Mouse (Mus musculus) c-Kit-positive CD71-positive TER-119-positive erythroid progenitor cells, embryonic 14.5 days (primary cell): ENCODE measurements around the gene Tspan4.

Source experiments
- DNase-seq: peaks from one replicate; pipeline ENCODE4 v3.0.0-alpha.2; 2013; ENCODE audit warnings: low spot score

The Tspan4 gene

GRCm38 (mm10) chr7:141461521-141462332, 13.3 kb upstream of the Tspan4 start:
- DNase-seq = no peak

GRCm38 (mm10) chr7:141462333-141462821, 12.7 kb upstream of the Tspan4 start:
- DNase-seq = no peak

DNA sequence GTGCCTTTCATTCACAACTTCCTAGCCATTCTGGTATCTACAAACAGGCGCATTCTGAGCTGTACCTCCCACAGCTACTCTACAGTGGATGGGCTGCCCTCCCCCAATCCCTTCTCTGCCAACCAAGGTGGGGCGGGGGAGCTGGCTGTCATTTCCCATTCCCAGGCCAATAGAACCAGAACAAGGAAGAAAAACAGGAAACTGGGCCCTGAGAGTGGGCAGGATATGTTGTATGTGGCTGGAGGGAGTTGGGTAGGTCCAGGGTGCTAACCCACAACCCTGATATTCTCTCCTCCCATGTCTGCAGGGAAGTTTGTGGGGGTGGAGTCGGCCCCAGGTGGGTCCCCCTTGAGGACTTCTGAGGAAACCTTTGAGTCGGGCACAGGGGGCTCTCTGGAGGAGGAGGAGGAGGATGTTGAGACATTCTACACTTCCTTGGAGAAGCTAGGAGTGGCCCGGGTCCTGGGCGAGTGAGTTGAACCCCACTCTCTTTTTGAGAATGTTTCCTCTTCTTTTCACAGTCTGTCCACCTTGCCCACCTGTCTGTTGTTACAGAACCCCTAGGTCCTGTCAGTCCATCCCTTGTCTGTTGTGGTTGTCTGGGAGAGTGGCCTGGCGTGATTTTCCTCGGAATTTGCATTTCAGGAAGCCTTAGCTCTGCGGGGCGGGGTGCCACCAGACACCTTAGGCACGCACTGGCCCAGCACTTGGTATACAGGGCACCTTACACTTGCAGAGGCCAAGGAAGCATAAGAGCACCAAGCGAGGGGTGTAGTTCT, 11.0 kb upstream of the Tspan4 start:
- DNase-seq = no peak

GRCm38 (mm10) chr7:141464603-141465201, 10.3 kb upstream of the Tspan4 start:
- DNase-seq = no peak

DNA sequence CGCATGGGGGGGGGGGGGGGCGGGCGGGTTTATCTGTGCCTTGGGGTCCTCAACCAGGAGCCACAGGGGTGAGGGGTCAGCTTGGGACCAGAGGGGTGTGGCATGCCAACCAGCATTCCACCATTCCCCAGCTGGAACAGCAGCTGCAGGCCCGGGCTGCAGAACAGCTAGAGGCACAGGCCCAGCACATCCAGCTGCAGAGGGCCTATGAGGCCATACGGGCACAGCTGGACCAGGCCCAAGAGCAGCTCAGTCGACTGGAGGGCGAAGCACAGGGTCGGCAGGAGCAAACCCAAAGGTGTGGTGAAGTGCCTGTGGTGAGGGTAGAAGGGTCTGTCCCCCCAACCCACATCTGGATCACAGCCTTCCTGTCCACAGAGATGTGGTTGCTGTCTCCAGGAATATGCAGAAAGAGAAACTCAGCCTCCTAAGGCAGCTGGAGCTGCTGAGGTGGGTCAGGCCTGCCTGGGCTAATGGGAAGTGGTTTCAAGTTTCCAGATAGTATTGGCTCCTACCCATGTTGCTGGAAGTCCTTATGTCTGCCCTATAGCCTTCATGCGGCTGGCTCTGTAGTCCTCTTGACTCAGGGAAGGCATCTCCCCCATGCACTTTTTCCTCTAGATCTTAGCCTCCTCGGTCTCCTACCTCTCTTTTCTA, 9.5 kb upstream of the Tspan4 start:
- no peak for DNase-seq

GRCm38 (mm10) chr7:141466045-141466394, 9.0 kb upstream of the Tspan4 start:
- DNase-seq = no peak

DNA sequence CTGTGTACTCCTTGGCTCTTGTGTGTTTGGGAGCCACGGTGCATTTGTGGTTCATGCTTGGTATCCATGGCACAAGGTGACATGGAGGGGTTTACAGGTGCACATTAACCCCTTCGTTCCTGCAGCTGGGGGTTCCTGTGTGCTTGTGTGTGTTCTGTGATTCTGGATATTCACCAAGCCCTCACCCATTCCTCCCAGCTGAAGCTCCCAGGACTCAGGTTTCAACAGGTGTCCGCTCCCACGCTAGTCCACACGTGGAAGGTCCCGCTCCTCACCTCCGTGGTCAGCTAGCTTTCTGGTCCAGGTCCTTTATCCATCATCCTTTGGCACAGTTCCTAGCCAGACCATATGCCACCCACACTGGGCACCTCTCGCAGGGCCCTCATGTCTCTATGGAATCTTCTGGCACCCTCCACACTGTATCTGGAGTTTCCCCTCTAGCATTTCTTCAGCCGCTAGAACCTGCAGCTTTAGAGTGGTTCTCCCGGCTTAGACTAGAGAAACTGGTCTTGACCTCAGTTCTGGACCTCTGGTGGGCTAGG, 8.4 kb upstream of the Tspan4 start:
- DNase-seq = no peak

GRCm38 (mm10) chr7:141467230-141468030, 7.6 kb upstream of the Tspan4 start, which contains the start of gene Cd151:
Gene Cd151, plus strand, starts transcription at chr7:141467392.
- DNase-seq = peak; percentile 81

GRCm38 (mm10) chr7:141468164-141468521, 6.9 kb upstream of the Tspan4 start:
- DNase-seq = no peak

DNA sequence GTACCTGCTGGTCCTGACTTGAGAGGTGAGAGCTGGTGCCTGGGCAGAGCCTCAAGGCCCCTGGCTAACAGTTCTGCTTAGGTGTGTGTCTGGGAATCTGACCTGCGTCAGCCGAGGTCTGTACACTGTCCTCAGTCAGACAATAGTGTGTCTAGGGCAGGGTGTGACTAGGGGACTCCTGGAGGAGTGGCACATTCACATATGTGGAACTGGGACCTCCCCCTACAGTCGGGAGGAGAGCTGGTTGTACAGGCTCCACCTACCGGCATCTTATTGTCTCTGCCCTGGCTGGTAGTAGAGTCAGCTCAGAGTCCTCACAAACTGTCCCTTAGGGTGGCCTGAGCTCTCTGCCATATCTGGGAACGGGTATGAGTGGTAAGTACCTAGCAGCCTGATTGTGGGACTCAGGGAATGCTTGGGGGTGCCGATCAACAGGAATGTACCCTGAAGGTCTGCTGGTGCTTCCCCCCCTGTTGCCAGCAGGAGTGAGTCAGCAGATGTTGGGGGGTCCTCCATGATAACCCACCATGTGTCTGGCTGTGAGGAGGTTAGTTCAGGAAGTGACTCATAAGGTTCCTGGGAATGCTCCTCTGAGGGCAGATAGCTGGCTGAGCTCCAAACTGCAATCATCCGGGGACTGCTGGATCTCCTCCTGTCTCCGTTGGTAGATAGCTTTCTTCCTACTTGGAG, 6.4 kb upstream of the Tspan4 start:
- DNase-seq = peak; percentile 72

DNA sequence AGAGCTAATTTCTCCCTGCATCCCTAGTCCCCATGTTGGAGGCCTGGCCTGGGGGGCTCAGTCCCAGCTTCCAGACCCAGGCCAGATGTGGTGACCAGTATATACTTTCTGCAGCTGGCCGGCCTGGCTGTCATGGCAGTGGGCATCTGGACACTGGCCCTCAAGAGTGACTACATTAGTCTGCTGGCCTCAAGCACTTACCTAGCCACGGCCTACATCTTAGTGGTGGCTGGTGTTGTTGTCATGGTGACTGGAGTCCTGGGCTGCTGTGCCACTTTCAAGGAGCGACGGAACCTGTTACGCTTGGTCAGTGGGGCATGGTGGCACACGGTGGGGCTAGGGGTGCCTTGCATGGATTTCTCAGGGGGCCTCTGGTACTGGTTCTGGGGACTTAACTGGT, 5.7 kb upstream of the Tspan4 start:
- no peak for DNase-seq

- no peak for DNase-seq
These were observed 5.0 kb upstream of the Tspan4 start for GRCm38 (mm10) chr7:141469901-141470636.

DNA sequence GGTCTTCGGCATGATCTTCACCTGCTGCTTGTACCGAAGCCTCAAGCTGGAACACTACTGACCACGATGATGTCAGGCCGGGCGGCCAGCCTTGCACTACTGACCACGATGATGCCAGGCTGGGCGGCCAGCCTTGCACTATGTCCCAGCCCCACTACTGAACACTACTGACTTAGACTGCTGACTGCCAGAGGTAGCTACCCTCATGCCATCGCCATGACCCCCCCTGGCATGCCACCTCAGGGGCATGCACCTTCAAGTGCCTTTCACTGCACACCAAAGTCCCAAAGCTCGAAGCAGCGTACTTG, 4.4 kb upstream of the Tspan4 start:
- no peak for DNase-seq

DNA sequence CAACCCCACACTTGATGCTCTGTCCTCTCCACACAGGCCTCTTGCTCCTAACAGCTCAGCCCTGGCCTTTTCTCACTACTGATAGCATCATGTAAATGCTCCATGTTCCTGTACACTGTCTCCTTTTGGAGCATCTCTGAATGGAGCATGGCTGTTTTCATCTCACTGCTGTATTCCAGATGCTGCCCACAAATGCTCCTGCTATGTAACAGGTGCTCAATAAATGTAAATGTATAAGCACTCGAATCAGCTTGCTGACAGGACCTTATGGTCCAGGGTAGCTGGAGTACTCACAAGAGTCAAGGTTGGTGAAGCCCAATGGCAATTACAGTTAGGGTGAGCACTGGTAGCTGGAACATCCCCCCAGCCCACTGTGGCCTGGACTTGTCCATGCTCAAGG, 3.8 kb upstream of the Tspan4 start:
- no peak for DNase-seq

- no peak for DNase-seq
These were observed 2.8 kb upstream of the Tspan4 start for GRCm38 (mm10) chr7:141472226-141472625.

DNA sequence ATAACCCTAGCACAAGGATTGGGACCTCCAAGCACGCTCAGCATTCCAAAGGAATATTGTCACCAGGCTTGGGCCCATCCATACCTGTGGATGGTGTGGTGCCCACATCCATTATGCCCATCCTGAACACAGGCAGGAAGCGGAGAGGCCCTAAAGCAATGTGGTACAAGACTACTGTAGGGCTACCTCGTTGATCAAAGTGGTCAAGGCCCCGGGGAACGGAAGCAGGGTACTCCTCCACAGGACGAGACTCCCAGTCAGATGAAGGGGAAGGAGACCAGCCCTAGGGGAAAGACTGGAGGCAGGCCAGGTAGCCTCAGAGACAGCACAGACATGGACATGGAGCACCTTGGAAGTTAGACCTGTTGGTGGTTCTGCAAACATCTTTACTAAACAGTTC, 2.3 kb upstream of the Tspan4 start:
- DNase-seq = no peak

GRCm38 (mm10) chr7:141474160-141474559, 880 bp upstream of the Tspan4 start:
- no peak for DNase-seq

DNA sequence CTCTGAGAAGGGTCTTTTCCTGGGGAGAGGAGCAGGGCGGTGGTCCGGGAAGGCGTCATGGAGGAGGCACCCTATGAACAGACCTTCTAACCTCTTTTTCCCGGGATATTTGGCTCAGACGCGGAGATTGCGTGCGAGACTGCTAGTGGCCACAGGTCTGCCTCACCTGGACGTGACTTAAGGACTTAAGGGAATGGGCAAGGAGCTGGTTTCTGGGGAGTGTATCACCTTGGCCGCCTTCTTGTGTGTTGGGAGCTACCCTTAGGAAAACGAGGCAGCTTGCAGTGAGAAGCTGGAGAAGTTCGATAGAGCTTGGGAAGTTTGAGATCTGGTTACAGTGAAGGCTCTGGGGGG, 742 bp downstream of the Tspan4 start:
- DNase-seq = no peak

DNA sequence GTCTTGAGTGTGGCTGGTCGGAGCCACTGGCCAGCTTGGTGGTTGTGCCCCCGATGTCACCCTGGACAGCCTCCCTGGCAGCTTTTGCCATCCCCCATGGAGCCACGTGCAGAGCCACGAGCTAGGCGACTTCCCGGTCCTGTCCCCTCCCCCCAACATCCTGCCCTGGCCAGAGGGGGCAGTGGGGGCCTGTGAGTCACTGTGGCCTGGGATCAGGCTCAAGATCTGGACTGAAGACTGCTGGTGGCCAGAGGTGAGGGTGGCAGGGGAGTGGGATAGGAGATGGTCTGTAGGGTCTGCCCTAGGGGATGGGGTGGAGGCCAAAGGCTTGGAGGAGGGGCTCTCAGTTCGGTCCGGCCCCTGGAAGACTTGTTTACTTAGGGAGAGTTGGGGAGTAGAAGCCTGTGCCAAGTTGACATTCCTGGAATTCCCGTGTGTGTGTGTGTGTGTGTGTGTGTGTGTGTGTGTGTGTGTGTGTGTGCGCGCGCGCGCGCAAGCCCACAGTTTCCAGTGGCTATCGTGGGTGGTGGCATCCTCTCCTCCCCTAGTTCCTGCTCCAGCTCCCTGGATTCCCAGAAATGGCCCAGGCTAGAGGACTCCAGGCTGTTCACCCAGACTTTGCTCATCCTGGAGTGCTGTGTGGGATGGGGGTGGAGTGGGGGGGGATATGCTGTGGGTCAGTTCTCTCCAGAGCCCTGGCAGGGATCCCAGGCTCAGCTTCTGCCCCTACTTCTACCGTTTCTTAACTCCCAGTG, 1.4 kb downstream of the Tspan4 start:
- DNase-seq = no peak

GRCm38 (mm10) chr7:141476981-141477370, 1.9 kb downstream of the Tspan4 start:
- DNase-seq = no peak
